Comparison of ENCODE assay signal across 24 mouse cellular contexts in the genomic region with DNA sequence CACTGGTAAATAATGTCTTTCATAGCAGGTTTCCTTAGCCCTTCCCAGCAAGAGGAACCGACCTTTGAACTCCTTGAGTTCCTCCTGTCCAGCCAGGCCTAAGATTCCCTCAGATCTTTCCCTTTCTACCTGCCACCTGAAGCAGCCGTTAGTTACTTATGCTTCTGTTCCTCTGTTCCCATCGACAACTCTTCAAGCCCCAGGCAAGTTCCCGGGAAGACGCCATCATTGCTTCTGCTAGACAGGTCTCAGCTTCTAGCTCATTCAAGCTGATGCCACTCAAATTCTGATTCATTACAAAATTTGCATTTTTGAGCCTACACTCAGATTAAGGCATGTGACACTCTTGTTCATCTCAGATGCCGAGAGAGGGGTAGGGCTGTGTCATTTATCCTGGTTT.
"Had no signal": no experiment of that assay in that cellular context is flagged by ENCODE, and none has a peak within 500 bp of the region (broad histone marks: within the 10 kb centered on the region; RNA-seq: fewer than 3 reads in every experiment).

No protein-coding gene starts in this region.

- H3K36me3 ChIP-seq: heart, embryonic 10.5 days; heart, embryonic 12.5 days; hindbrain, embryonic 10.5 days; hindbrain, embryonic 12.5 days; limb, embryonic 10.5 days; limb, embryonic 12.5 days; liver, embryonic 13.5 days; liver, embryonic 15.5 days had no signal

- H3K4me2 ChIP-seq: heart, embryonic 12.5 days; hindbrain, embryonic 12.5 days; hindbrain, embryonic 14.5 days; limb, embryonic 12.5 days; liver, embryonic 11.5 days; liver, embryonic 13.5 days; liver, embryonic 15.5 days had no signal

- ATAC-seq: hindbrain, embryonic 16.5 days; inflammation-experienced regulatory T-cells, adult 6 months; intestine, postnatal 0 days had no signal

- DNase-seq: gastrocnemius, postnatal 14 days; heart, postnatal 10 days; heart, postnatal 4 days; kidney, adult 18-20 months; kidney, adult 8-10 months; kidney, postnatal 10 days; kidney, postnatal 25 days; kidney, postnatal 4 days; liver; liver, embryonic 13.5 days had no signal

- H3K4me1 ChIP-seq: hindbrain, embryonic 10.5 days; hindbrain, embryonic 12.5 days; limb, embryonic 10.5 days; liver, embryonic 13.5 days; liver, embryonic 15.5 days had no signal

- H3K27me3 ChIP-seq: heart, embryonic 12.5 days; hindbrain, embryonic 12.5 days; liver, embryonic 13.5 days; liver, embryonic 15.5 days had no signal

- H3K4me3 ChIP-seq: heart, embryonic 10.5 days; heart, embryonic 12.5 days; hindbrain, embryonic 10.5 days; hindbrain, embryonic 12.5 days; layer of hippocampus, adult 2 months; left cerebral cortex, adult 2 months; limb, embryonic 10.5 days; limb, embryonic 12.5 days; liver, embryonic 13.5 days; liver, embryonic 15.5 days had no signal

- H3K9me3 ChIP-seq: heart, embryonic 10.5 days; heart, embryonic 12.5 days; hindbrain, embryonic 10.5 days; hindbrain, embryonic 12.5 days; limb, embryonic 10.5 days; limb, embryonic 12.5 days; liver, embryonic 13.5 days; liver, embryonic 15.5 days had no signal

- H3K27ac ChIP-seq: heart, embryonic 10.5 days; hindbrain, embryonic 10.5 days; hindbrain, embryonic 12.5 days; hindbrain, embryonic 14.5 days; layer of hippocampus, adult 2 months; left cerebral cortex, adult 2 months; limb, embryonic 10.5 days; limb, embryonic 12.5 days; liver, embryonic 13.5 days; liver, embryonic 15.5 days had no signal

- H3K9ac ChIP-seq: heart, embryonic 12.5 days; hindbrain, embryonic 12.5 days; hindbrain, embryonic 14.5 days; limb, embryonic 12.5 days; liver, embryonic 13.5 days; liver, embryonic 15.5 days had no signal
